Mouse (Mus musculus) lung, postnatal 25 days (tissue): ENCODE data around the gene Kcnh5.

ENCODE experiments used
- DNase-seq: peaks from one replicate; pipeline ENCODE4 v3.0.0; 2022; ENCODE audit warnings: low spot score

Gene Kcnh5

GRCm38 (mm10) chr12:74951124-74952115 lies 225.7 kb downstream of the Kcnh5 start:
- no peak for DNase-seq

- no peak for DNase-seq
Observed at GRCm38 (mm10) chr12:74901331-74901730, 275.8 kb downstream of the Kcnh5 start.

- DNase-seq, result no peak
Observed at GRCm38 (mm10) chr12:74900777-74901176, 276.4 kb downstream of the Kcnh5 start.

GRCm38 (mm10) chr12:74899055-74899454 lies 278.1 kb downstream of the Kcnh5 start:
- no peak for DNase-seq

- DNase-seq, result no peak
Observed at GRCm38 (mm10) chr12:74898211-74898610, 278.9 kb downstream of the Kcnh5 start.

GRCm38 (mm10) chr12:74894870-74895423 lies 282.2 kb downstream of the Kcnh5 start:
- DNase-seq, result no peak

GRCm38 (mm10) chr12:74889419-74889818 lies 287.7 kb downstream of the Kcnh5 start:
- DNase-seq, result no peak

GRCm38 (mm10) chr12:74887064-74887463 lies 290.1 kb downstream of the Kcnh5 start:
- no peak for DNase-seq

GRCm38 (mm10) chr12:74881344-74881743 lies 295.8 kb downstream of the Kcnh5 start:
- no peak for DNase-seq

GRCm38 (mm10) chr12:74855666-74856065 lies 321.5 kb downstream of the Kcnh5 start:
- no peak for DNase-seq

GRCm38 (mm10) chr12:74854263-74854662 lies 322.9 kb downstream of the Kcnh5 start:
- no peak for DNase-seq

- DNase-seq, result no peak
Observed at GRCm38 (mm10) chr12:74850323-74850722, 326.8 kb downstream of the Kcnh5 start.

- no peak for DNase-seq
Observed at GRCm38 (mm10) chr12:74849912-74850311, 327.2 kb downstream of the Kcnh5 start.

GRCm38 (mm10) chr12:74848611-74849347 lies 328.4 kb downstream of the Kcnh5 start:
- DNase-seq, result no peak
